Mouse (Mus musculus): ENCODE measurements at regions not wholly inside any gene's neighbourhood (a gene's known extent, or its start where the extent isn't known, plus 50 kb on each side); places are given as distances from the start of the nearest gene placed in this dataset.

DNA sequence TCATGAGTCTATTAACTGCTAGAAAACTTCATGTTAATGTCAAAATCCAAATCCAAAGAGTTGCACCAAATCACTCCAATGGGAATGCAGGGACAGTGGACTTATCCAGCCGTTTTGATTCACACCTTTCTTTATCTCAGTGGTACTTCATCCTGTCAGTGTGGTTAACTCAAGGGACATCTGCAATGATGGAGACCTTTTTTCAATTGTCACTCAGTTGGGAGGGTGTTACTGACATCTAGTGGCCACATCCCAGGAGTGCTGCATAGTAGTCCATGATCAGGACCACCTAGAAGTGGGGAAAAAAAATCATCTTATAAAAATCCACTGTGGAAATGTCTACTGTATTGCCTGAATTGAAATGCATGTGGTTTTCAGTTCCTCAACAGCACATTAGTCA, 372.1 kb downstream of the Nsun3 start:
- no peak for TF ChIP-seq MAX (IDR thresholded peaks at IDR 0.05; ENCODE audit: low read depth)
- no peak for TF ChIP-seq CEBPB (IDR thresholded peaks at IDR 0.05; ENCODE audit: insufficient read depth, poor library complexity, severe bottlenecking)
- TF ChIP-seq TCF3 (IDR thresholded peaks at IDR 0.05; ENCODE audit: insufficient read length, low read depth) = no peak
- TF ChIP-seq TCF12 (IDR thresholded peaks at IDR 0.05; ENCODE audit: insufficient read depth, poor library complexity, severe bottlenecking) = no peak
- TF ChIP-seq POLR2A (IDR thresholded peaks at IDR 0.05; ENCODE audit: insufficient read length, low read depth) = no peak
- TF ChIP-seq MYOD1 (IDR thresholded peaks at IDR 0.05; ENCODE audit: control insufficient read depth in 1 of 3, insufficient read length in 2 of 3, low read depth in 2 of 3) = no peak
- no peak for TF ChIP-seq USF1 (IDR thresholded peaks at IDR 0.05; ENCODE audit: low read depth)
- TF ChIP-seq E2F4 (IDR thresholded peaks at IDR 0.05; ENCODE audit: insufficient read depth) = no peak
- TF ChIP-seq MYOG (IDR thresholded peaks at IDR 0.05; ENCODE audit: control insufficient read depth in 1 of 3, insufficient read depth in 1 of 3, insufficient read length in 2 of 3, low read depth in 2 of 3) = no peak
- no peak for TF ChIP-seq POLR2AphosphoS2 (IDR thresholded peaks at IDR 0.05; ENCODE audit: insufficient read length, low read depth)
- no peak for TF ChIP-seq SRF (IDR thresholded peaks at IDR 0.05; ENCODE audit: control insufficient read depth, insufficient read length, low read depth)
